Mouse (Mus musculus) liver, adult 2 months (tissue): Measurements from ENCODE around the gene Slc28a3. TPM values are rescaled to one million over a fixed set of nuclear protein-coding genes. Genes with fewer than 3 reads are reported as not detected.

Source experiments
- DNase-seq: peaks from one replicate; pipeline ENCODE4 v3.0.0-alpha.2; 2011; ENCODE audit warnings: low read depth, low spot score; ENCODE audit errors: extremely low read depth
- H3K27ac ChIP-seq: fragments of 200-500 bp; replicated peaks from 2 replicates; pipeline ENCODE4 v1.5.1; 2012; ENCODE audit warnings: low read depth, mild to moderate bottlenecking, control low read depth, inconsistent platforms, low read length; ENCODE audit not compliant: insufficient read depth
- H3K27me3 ChIP-seq: fragments of 200-500 bp; 2 replicates; pipeline ENCODE4 v1.6.1; 2012; ENCODE audit warnings: mild to moderate bottlenecking, moderate library complexity, low read length, inconsistent platforms; ENCODE audit not compliant: control insufficient read depth, insufficient read depth
- H3K36me3 ChIP-seq: fragments of 200-500 bp; 2 replicates; pipeline ENCODE4 v1.6.1; 2012; ENCODE audit warnings: low read length, inconsistent platforms; ENCODE audit not compliant: control insufficient read depth, insufficient read depth
- H3K4me1 ChIP-seq: fragments of 200-500 bp; 2 replicates; pipeline ENCODE4 v1.6.1; 2011; ENCODE audit warnings: low read length; ENCODE audit not compliant: control insufficient read depth, insufficient read depth
- H3K4me3 ChIP-seq: fragments of 200-500 bp; 2 replicates; pipeline ENCODE4 v1.5.1; 2011; ENCODE audit warnings: low read depth, mild to moderate bottlenecking, control low read depth, low read length, moderate library complexity; ENCODE audit not compliant: insufficient read depth
- H3K79me2 ChIP-seq: fragments of 200-500 bp; 2 replicates; pipeline ENCODE4 v1.6.1; 2012; ENCODE audit warnings: inconsistent platforms, mild to moderate bottlenecking, low read length, moderate library complexity; ENCODE audit not compliant: control insufficient read depth, insufficient read depth
- H3K9ac ChIP-seq: fragments of 200-500 bp; 2 replicates; pipeline ENCODE4 v1.6.1; 2012; ENCODE audit warnings: low read depth, mild to moderate bottlenecking, control low read depth, inconsistent platforms, low read length
- CTCF ChIP-seq: fragments of 200-500 bp; IDR thresholded peaks from 2 replicates; pipeline ENCODE4 v1.5.1; 2011; ENCODE audit warnings: low read depth, low read length, control low read depth
- POLR2A ChIP-seq: fragments of 200-500 bp; IDR thresholded peaks from 2 replicates; pipeline ENCODE4 v1.6.1; 2011; ENCODE audit warnings: low read length, control low read depth; ENCODE audit not compliant: insufficient read depth; ENCODE audit errors: extremely low read depth
- WGBS: fragments of 180-500 bp; shearing (Covaris S2); methylation state at CpG from one replicate; pipeline ENCODE4 v1.1.7; 2018; 5-methylcytosine and 5-hydroxymethylcytosine counted together
- polyA plus RNA-seq: library from polyadenylated mRNA; depleted of rRNA; stranded (reverse); fragments of >200 nt; gene quantifications from 2 replicates; pipeline ENCODE4 v1.2.3, GENCODE M21; 2012
- total RNA-seq: library from RNA; depleted of rRNA; stranded (reverse); fragments of >200 nt; gene quantifications from 2 replicates; pipeline ENCODE4 v1.2.3, GENCODE M21; 2014

Slc28a3 gene
- total and polyA plus RNA-seq, 2 experiments: not detected

DNA sequence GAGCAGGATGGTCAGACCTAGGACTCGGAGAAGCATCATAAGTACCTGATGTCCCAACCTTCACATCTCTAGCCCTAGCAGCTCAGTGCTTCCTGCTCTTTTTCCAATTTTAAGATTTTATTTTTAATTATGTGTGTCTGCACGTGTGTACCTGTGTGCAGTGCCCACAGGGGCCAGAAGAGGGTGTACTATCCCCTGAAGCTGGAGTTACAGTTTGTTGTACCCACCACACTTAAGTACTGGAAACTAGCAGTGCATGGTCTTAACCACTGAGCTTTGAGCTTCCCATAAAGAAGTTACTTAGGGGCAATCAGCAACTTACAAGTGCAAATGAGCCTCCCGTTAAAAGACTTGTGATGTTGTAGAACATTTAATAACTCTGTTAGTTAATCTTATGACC lies 86.1 kb downstream of the Slc28a3 start:
- H3K36me3 ChIP-seq: no peaks in the 10 kb centered on the region
- TF ChIP-seq CTCF (no peak), POLR2A (no peak)
- no peak overlapping the region for H3K9ac ChIP-seq
- no peak for DNase-seq
- no peaks in the 10 kb centered on the region for H3K79me2 ChIP-seq
- WGBS: 88% methylated on average over 3 of the region's 3 CpGs
- H3K4me1 ChIP-seq: no peaks in the 10 kb centered on the region
- H3K27me3 ChIP-seq: peaks cover 5% of the 10 kb centered on the region; the same call in 1 of the 2 replicates
- H3K27ac ChIP-seq: no peak overlapping the region
- no peak overlapping the region for H3K4me3 ChIP-seq

DNA sequence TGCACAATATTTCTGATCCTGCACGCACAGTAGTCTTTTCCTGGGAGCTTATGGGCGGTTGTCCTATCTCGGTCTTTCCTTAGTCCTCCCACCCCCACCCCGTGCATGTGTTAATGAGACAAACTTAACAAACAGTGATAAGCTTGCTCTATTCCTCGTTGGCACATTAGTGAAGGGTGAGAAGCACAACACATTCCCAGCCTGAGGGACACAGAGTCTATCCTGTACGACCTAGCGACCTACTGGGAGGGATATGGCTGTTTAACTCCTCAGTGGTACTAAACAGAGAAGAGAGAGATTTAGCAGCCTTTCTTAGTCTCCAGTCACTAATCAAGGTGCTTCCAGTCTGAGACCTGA lies 86.9 kb downstream of the Slc28a3 start:
- no peaks in the 10 kb centered on the region for H3K36me3 ChIP-seq
- peaks cover 5% of the 10 kb centered on the region; the same call in 1 of the 2 replicates for H3K27me3 ChIP-seq
- TF ChIP-seq POLR2A (no peak), CTCF (no peak)
- H3K9ac ChIP-seq: no peak overlapping the region
- 34% methylated on average over 7 of the region's 7 CpGs for WGBS
- no peak overlapping the region for H3K4me3 ChIP-seq
- DNase-seq: no peak
- no peaks in the 10 kb centered on the region for H3K79me2 ChIP-seq
- no peaks in the 10 kb centered on the region for H3K4me1 ChIP-seq
- no peak overlapping the region for H3K27ac ChIP-seq

DNA sequence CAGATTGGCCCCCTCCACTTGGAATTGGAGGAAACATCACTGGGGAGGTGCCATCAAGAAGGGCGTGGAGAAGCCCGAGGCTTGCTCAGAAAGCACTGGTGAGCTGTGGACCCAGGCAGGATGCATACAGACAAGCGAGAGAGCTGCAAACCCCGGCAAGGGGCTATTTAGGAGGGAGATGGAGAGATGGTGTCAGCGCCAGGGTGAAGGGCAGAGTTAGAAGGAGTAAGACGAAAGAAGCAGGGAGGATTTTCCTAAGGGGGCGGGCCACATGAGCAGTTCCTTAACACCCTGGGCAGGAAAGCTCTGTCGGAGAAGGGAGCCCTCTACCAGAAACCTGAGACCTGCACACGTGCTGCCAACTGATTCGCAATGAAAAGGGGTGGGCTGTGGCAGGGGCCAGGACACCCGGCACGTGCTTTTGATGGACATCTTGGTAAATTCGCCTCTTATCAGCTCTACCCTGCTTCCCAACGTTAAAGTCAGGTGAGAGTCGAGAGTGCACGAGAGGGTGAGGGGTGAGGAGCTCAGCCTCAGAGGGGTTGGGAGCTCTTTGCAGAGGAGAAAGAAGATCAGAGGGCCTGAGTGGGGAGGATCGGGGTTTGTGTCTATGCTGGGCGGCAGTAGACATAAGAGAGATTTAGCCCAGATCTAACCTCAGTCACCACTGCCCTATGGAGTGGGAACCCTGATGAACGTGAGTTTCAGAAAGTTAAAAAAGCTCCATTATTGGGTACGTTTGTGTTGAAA lies 87.5 kb downstream of the Slc28a3 start:
- Histone ChIP-seq H3K4me1 (no peaks in the 10 kb centered on the region), H3K27ac (no peak overlapping the region), H3K36me3 (no peaks in the 10 kb centered on the region), H3K4me3 (no peak overlapping the region), H3K9ac (no peak overlapping the region), H3K27me3 (peaks cover 5% of the 10 kb centered on the region; the same call in 1 of the 2 replicates), H3K79me2 (no peaks in the 10 kb centered on the region)
- no peak for TF ChIP-seq CTCF
- DNase-seq: no peak
- WGBS: 10% methylated on average over 20 of the region's 20 CpGs

DNA sequence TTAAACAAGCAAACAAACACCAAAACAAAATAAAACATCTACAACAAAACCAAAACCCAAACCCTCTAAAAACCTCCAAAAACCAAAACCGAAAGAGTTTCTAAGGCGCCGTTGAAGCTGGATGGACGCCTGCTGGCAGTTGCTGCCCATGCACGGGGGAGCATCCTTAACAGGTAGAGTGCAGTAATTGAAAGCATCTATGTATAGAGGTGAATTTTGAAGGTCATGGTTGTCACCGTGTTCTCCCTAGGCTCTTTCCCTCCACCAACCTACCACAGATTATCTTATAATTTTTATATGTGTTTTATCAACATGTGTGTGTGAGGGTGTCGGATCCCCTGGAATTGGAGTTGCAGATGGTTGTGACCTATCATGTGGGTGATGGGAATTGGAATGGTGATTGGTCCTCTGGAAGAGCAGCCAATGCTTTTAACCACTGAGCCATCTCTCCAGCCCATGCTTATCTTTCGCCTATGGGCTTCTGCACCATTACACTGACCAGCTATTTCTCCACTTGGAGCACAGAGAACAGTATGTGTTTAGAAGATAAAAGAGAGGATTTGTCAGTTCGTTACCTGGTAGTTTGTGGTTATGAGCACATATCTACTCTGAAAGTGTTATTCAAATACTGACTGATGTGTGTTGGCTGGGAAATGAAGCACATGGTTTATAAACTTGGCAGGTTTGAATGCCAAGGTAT lies 89.2 kb downstream of the Slc28a3 start:
- Histone ChIP-seq H3K4me1 (no peaks in the 10 kb centered on the region), H3K4me3 (no peak overlapping the region), H3K27me3 (peaks cover 5% of the 10 kb centered on the region), H3K79me2 (no peaks in the 10 kb centered on the region), H3K36me3 (no peaks in the 10 kb centered on the region), H3K27ac (no peak overlapping the region), H3K9ac (no peak overlapping the region)
- TF ChIP-seq CTCF (no peak), POLR2A (no peak)
- 89% methylated on average over 9 of the region's 9 CpGs for WGBS
- no peak for DNase-seq

DNA sequence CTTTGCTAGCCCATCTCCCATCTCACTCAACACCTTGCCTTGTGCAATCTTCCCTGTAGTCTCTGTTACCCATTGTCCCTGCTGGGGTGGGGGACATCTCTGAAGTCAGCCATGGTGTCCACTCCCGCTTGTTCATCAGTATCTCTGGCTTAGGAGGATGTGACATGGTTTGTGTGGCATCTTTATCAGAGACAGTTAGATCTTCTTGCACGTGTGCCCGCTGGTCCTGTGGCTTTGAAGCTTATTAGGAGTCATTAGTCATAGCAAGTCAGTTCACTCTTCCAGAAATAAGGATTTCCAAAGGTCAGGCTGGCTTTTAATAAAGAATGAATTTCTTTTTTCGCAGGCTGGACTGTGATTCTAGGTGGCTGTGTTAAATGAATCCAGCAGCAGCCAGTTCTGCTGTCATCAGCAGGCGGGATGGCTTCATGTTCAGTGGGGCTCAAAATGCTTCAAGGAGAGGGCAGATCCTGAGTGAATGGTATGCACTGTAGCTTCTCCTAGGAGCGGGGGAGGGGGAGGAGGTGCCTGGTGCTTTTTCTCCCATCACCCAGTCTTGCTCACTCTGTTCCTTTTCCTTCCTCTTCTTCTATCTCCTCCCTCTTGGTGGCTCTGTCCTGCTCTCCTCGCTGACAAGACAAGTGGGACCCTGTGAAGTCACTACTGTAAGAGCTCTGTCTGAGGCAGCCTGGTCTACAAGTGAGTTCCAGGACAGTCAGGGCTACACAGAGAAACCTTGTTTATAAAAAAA lies 89.9 kb downstream of the Slc28a3 start:
- Histone ChIP-seq H3K36me3 (no peaks in the 10 kb centered on the region), H3K9ac (no peak overlapping the region), H3K4me3 (no peak overlapping the region), H3K27me3 (peaks cover 5% of the 10 kb centered on the region), H3K27ac (no peak overlapping the region), H3K4me1 (no peaks in the 10 kb centered on the region), H3K79me2 (no peaks in the 10 kb centered on the region)
- 66% methylated on average over 7 of the region's 7 CpGs for WGBS
- TF ChIP-seq POLR2A: no peak
- TF ChIP-seq CTCF: no peak
- no peak for DNase-seq

DNA sequence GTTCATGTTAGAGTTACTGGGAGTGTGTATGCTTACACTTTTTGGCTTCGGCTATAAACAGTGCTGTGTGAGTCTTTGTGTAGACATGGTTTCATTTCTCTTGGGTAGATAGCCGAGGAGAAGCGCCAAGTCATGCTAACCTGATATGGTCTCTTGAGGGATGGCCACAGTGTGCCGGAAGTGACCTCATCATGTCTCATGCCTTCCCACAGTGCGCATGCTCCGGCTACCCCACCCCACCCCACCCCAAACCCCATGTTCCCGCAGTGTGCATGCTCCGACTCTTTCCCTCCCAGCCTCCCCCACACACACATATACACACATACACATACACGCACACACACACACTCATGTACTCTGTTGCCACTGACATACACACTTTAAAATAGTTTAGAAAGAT lies 90.6 kb downstream of the Slc28a3 start:
- H3K79me2 ChIP-seq: no peaks in the 10 kb centered on the region
- no peak overlapping the region for H3K4me3 ChIP-seq
- H3K4me1 ChIP-seq: no peaks in the 10 kb centered on the region
- WGBS: 84% methylated on average over 9 of the region's 9 CpGs
- TF ChIP-seq POLR2A (no peak), CTCF (no peak)
- no peak overlapping the region for H3K9ac ChIP-seq
- no peak overlapping the region for H3K27ac ChIP-seq
- DNase-seq: no peak
- H3K36me3 ChIP-seq: no peaks in the 10 kb centered on the region
- peaks cover 5% of the 10 kb centered on the region for H3K27me3 ChIP-seq
